Mouse (Mus musculus) embryonic facial prominence, embryonic 10.5 days (tissue): Measurements from ENCODE around the gene Mast4. TPM values are rescaled to one million over a fixed set of nuclear protein-coding genes. Genes with fewer than 3 reads are reported as not detected.

ENCODE experiments used
- DNase-seq: peaks from one replicate; pipeline ENCODE4 v3.0.0-alpha.2; 2017; ENCODE audit warnings: low spot score
- H3K27ac ChIP-seq: fragments of 300-500 bp; sonication (generic); replicated peaks from 2 replicates; pipeline ENCODE4 v1.5.1; 2016; ENCODE audit warnings: mild to moderate bottlenecking
- H3K27me3 ChIP-seq: fragments of 300-500 bp; sonication (generic); replicated peaks from 2 replicates; pipeline ENCODE4 v1.6.1; 2016; ENCODE audit warnings: low read depth, mild to moderate bottlenecking; ENCODE audit not compliant: poor library complexity, severe bottlenecking
- H3K36me3 ChIP-seq: fragments of 300-500 bp; sonication (generic); replicated peaks from 2 replicates; pipeline ENCODE4 v1.6.1; 2016; ENCODE audit warnings: mild to moderate bottlenecking, moderate library complexity
- H3K4me1 ChIP-seq: fragments of 300-500 bp; sonication (generic); 2 replicates; pipeline ENCODE4 v1.6.1; 2016
- H3K4me3 ChIP-seq: fragments of 300-500 bp; sonication (generic); 2 replicates; pipeline ENCODE4 v1.5.1; 2016; ENCODE audit warnings: mild to moderate bottlenecking, moderate library complexity
- H3K9me3 ChIP-seq: fragments of 300-500 bp; sonication (generic); 2 replicates; pipeline ENCODE4 v1.6.1; 2016; ENCODE audit warnings: mild to moderate bottlenecking
- WGBS: fragments of 180-500 bp; shearing (Covaris S2); methylation state at CpG from one replicate; pipeline ENCODE4 v1.1.7; 2016; 5-methylcytosine and 5-hydroxymethylcytosine counted together
- polyA plus RNA-seq: library from polyadenylated mRNA; unstranded; fragments of >200 nt; fragmentation: Nextera tagmentation; extraction: Ambion mirVana; gene quantifications from 2 replicates; pipeline ENCODE4 v1.2.1, GENCODE M21; 2016

The Mast4 gene
- polyA plus RNA-seq, 1 experiment from 2014 or later = 23.0 TPM

GRCm38 (mm10) chr13:103043692-103044091 lies 290.6 kb downstream of the Mast4 start:
- Histone ChIP-seq H3K27ac (no peak overlapping the region), H3K4me1 (no peaks in the 10 kb centered on the region), H3K4me3 (no peak overlapping the region), H3K36me3 (no peaks in the 10 kb centered on the region), H3K9me3 (no peaks in the 10 kb centered on the region), H3K27me3 (no peaks in the 10 kb centered on the region)
- 92% methylated on average over 9 of the region's 9 CpGs for WGBS
- no peak for DNase-seq

- DNase-seq = no peak
- H3K27me3 ChIP-seq = no peaks in the 10 kb centered on the region
- H3K9me3 ChIP-seq = no peaks in the 10 kb centered on the region
- H3K4me1 ChIP-seq = no peaks in the 10 kb centered on the region
- WGBS = 91% methylated on average over 4 of the region's 4 CpGs
- no peaks in the 10 kb centered on the region for H3K36me3 ChIP-seq
- H3K27ac ChIP-seq = no peak overlapping the region
- H3K4me3 ChIP-seq = no peak overlapping the region
Observed at GRCm38 (mm10) chr13:103043011-103043410, 291.3 kb downstream of the Mast4 start.

GRCm38 (mm10) chr13:103037466-103037865 lies 296.8 kb downstream of the Mast4 start:
- H3K4me3 ChIP-seq = no peak overlapping the region
- H3K27ac ChIP-seq = no peak overlapping the region
- H3K4me1 ChIP-seq = peaks cover 2% of the 10 kb centered on the region; the same call in 1 of the 2 replicates
- no peaks in the 10 kb centered on the region for H3K36me3 ChIP-seq
- no peaks in the 10 kb centered on the region for H3K27me3 ChIP-seq
- no peak for DNase-seq
- 64% methylated on average over 5 of the region's 5 CpGs for WGBS
- H3K9me3 ChIP-seq = no peaks in the 10 kb centered on the region

GRCm38 (mm10) chr13:103029377-103029776 lies 304.9 kb downstream of the Mast4 start:
- H3K36me3 ChIP-seq = no peaks in the 10 kb centered on the region
- H3K4me3 ChIP-seq = no peak overlapping the region
- WGBS = 81% methylated on average over 5 of the region's 5 CpGs
- H3K27me3 ChIP-seq = no peaks in the 10 kb centered on the region
- no peaks in the 10 kb centered on the region for H3K9me3 ChIP-seq
- peaks cover 41% of the 10 kb centered on the region for H3K4me1 ChIP-seq
- DNase-seq = no peak
- no peak overlapping the region for H3K27ac ChIP-seq

GRCm38 (mm10) chr13:103027456-103028078 lies 306.7 kb downstream of the Mast4 start:
- H3K27me3 ChIP-seq = no peaks in the 10 kb centered on the region
- 0 out of 2 replicates have a peak overlapping the region, but pooled peaks have one; percentile 5 for H3K4me3 ChIP-seq
- H3K36me3 ChIP-seq = no peaks in the 10 kb centered on the region
- H3K27ac ChIP-seq = 0 out of 2 replicates have a peak overlapping the region, but pooled peaks have one; percentile 19
- WGBS = 37% methylated on average over 17 of the region's 17 CpGs
- no peaks in the 10 kb centered on the region for H3K9me3 ChIP-seq
- peaks cover 41% of the 10 kb centered on the region for H3K4me1 ChIP-seq
- peak; percentile 68 for DNase-seq

- 55% methylated on average over 3 of the region's 3 CpGs for WGBS
- DNase-seq = no peak
- Histone ChIP-seq H3K9me3 (no peaks in the 10 kb centered on the region), H3K27ac (no peak overlapping the region), H3K4me1 (peaks cover 38% of the 10 kb centered on the region), H3K36me3 (no peaks in the 10 kb centered on the region), H3K27me3 (0 out of 2 replicates have a peak, but pooled peaks cover 3% of the 10 kb centered on the region), H3K4me3 (no peak overlapping the region)
Observed at GRCm38 (mm10) chr13:103025461-103025860, 308.8 kb downstream of the Mast4 start.

GRCm38 (mm10) chr13:103018481-103018880 lies 315.8 kb downstream of the Mast4 start:
- DNase-seq = no peak
- Histone ChIP-seq H3K9me3 (no peaks in the 10 kb centered on the region), H3K4me1 (peaks cover 5% of the 10 kb centered on the region), H3K27ac (no peak overlapping the region), H3K4me3 (no peak overlapping the region), H3K27me3 (0 out of 2 replicates have a peak, but pooled peaks cover 3% of the 10 kb centered on the region), H3K36me3 (no peaks in the 10 kb centered on the region)
- 83% methylated on average over 6 of the region's 6 CpGs for WGBS

- DNase-seq = no peak
- Histone ChIP-seq H3K4me1 (peaks cover 4% of the 10 kb centered on the region), H3K27me3 (0 out of 2 replicates have a peak, but pooled peaks cover 3% of the 10 kb centered on the region), H3K27ac (no peak overlapping the region), H3K4me3 (no peak overlapping the region), H3K9me3 (no peaks in the 10 kb centered on the region), H3K36me3 (no peaks in the 10 kb centered on the region)
- whole genome bisulfite sequencing = 89% methylated on average over 3 of the region's 3 CpGs
Observed at GRCm38 (mm10) chr13:103017661-103018060, 316.6 kb downstream of the Mast4 start.

- no peaks in the 10 kb centered on the region for H3K9me3 ChIP-seq
- no peak for DNase-seq
- H3K36me3 ChIP-seq = no peaks in the 10 kb centered on the region
- H3K27ac ChIP-seq = no peak overlapping the region
- WGBS = 85% methylated on average over 3 of the region's 3 CpGs
- H3K27me3 ChIP-seq = no peaks in the 10 kb centered on the region
- no peak overlapping the region for H3K4me3 ChIP-seq
- no peaks in the 10 kb centered on the region for H3K4me1 ChIP-seq
Observed at GRCm38 (mm10) chr13:103015131-103015750, 319.1 kb downstream of the Mast4 start.

- Histone ChIP-seq H3K27me3 (no peaks in the 10 kb centered on the region), H3K4me1 (no peaks in the 10 kb centered on the region), H3K9me3 (no peaks in the 10 kb centered on the region), H3K36me3 (no peaks in the 10 kb centered on the region), H3K27ac (no peak overlapping the region), H3K4me3 (no peak overlapping the region)
- DNase-seq = no peak
- 74% methylated on average over 6 of the region's 6 CpGs for WGBS
Observed at GRCm38 (mm10) chr13:103014631-103015030, 319.7 kb downstream of the Mast4 start.

GRCm38 (mm10) chr13:103014222-103014621 lies 320.1 kb downstream of the Mast4 start:
- Histone ChIP-seq H3K4me1 (no peaks in the 10 kb centered on the region), H3K4me3 (no peak overlapping the region), H3K9me3 (no peaks in the 10 kb centered on the region), H3K36me3 (no peaks in the 10 kb centered on the region), H3K27ac (no peak overlapping the region), H3K27me3 (no peaks in the 10 kb centered on the region)
- no peak for DNase-seq
- 66% methylated on average over 1 of the region's 1 CpGs for WGBS

GRCm38 (mm10) chr13:103005227-103005626 lies 329.1 kb downstream of the Mast4 start:
- no peaks in the 10 kb centered on the region for H3K36me3 ChIP-seq
- H3K4me3 ChIP-seq = no peak overlapping the region
- 91% methylated on average over 2 of the region's 2 CpGs for WGBS
- no peaks in the 10 kb centered on the region for H3K9me3 ChIP-seq
- H3K27me3 ChIP-seq = no peaks in the 10 kb centered on the region
- peaks cover 17% of the 10 kb centered on the region for H3K4me1 ChIP-seq
- no peak for DNase-seq
- no peak overlapping the region for H3K27ac ChIP-seq

GRCm38 (mm10) chr13:103001831-103002230 lies 332.5 kb downstream of the Mast4 start:
- H3K4me3 ChIP-seq = no peak overlapping the region
- H3K27me3 ChIP-seq = no peaks in the 10 kb centered on the region
- no peaks in the 10 kb centered on the region for H3K36me3 ChIP-seq
- no peak for DNase-seq
- peaks cover 20% of the 10 kb centered on the region for H3K4me1 ChIP-seq
- H3K9me3 ChIP-seq = no peaks in the 10 kb centered on the region
- H3K27ac ChIP-seq = no peak overlapping the region
- 70% methylated on average over 1 of the region's 1 CpGs for WGBS
